Mouse (Mus musculus): ENCODE measurements around the gene Slc25a11. TPM values are rescaled to one million over a fixed set of nuclear protein-coding genes. Genes with fewer than 3 reads are reported as not detected.

Gene Slc25a11
- total RNA-seq, 2 experiments from 2014 or later = 110 to 117 TPM

- no peak for DNase-seq (ENCODE audit: low spot score in 2 of 2)
Observed at GRCm38 (mm10) chr11:70597301-70597700, 50.0 kb downstream of the Slc25a11 start.

GRCm38 (mm10) chr11:70596094-70596493 lies 51.2 kb downstream of the Slc25a11 start:
- DNase-seq (ENCODE audit: low spot score in 2 of 2) = no peak
- intact Hi-C loops (cut with DNase I) = no loop called here

More at GRCm38 (mm10) chr11:70597301-70597700, 50.0 kb downstream of the Slc25a11 start:
- intact Hi-C loops (cut with DNase I) = no loop called here

GRCm38 (mm10) chr11:70595638-70596037 lies 51.6 kb downstream of the Slc25a11 start:
- DNase-seq (ENCODE audit: low spot score in 2 of 2) = no peak
- intact Hi-C loops (cut with DNase I) = no loop called here

GRCm38 (mm10) chr11:70594253-70594989 lies 52.9 kb downstream of the Slc25a11 start:
- intact Hi-C loops (cut with DNase I) = no loop called here

More at GRCm38 (mm10) chr11:70594253-70594989, 52.9 kb downstream of the Slc25a11 start:
- no peak for DNase-seq (ENCODE audit: low spot score in 2 of 2)

Other genes starting within 250 kb of the Slc25a11 start
- gene Pelp1, start 237.4 kb downstream of the Slc25a11 start, total RNA-seq (2021) = 10 to 100 TPM; 34.9 to 42.0 TPM
- gene Arrb2, start 214.8 kb downstream of the Slc25a11 start, total RNA-seq (2021) = 10 to 100 TPM; 64.6 to 66.7 TPM
- gene Med11, start 195.6 kb downstream of the Slc25a11 start, total RNA-seq (2021) = 10 to 100 TPM; 12.9 to 15.7 TPM
- gene Zmynd15, start 188.0 kb downstream of the Slc25a11 start, total RNA-seq (2021) = under 1 TPM; 0.41 to 0.94 TPM
- 1 to 10 TPM in 1 of 2 experiments, under 1 TPM in 1; 0.94 to 1.2 TPM for gene Cxcl16, start 187.5 kb downstream of the Slc25a11 start, total RNA-seq (2021)
- not detected for gene Tm4sf5, start 142.2 kb downstream of the Slc25a11 start, total RNA-seq (2021)
- not detected for gene Vmo1, start 132.9 kb downstream of the Slc25a11 start, total RNA-seq (2021)
- not detected for gene Gltpd2, start 128.3 kb downstream of the Slc25a11 start, total RNA-seq (2021)
- 100 to 1,000 TPM; 172 to 186 TPM for gene Psmb6, start 122.1 kb downstream of the Slc25a11 start, total RNA-seq (2021)
- not detected for gene Gm40193, start 114.5 kb downstream of the Slc25a11 start, total RNA-seq (2021)
- gene Pld2, start 107.4 kb downstream of the Slc25a11 start, total RNA-seq (2021) = 10 to 100 TPM; 13.0 to 15.2 TPM
- gene Mink1, start 84.6 kb downstream of the Slc25a11 start, total RNA-seq (2021) = 100 to 1,000 TPM; 412 to 432 TPM
- gene 4930544D05Rik, start 31.6 kb downstream of the Slc25a11 start, total RNA-seq (2021) = not detected
- not detected for gene Chrne, start 28.3 kb downstream of the Slc25a11 start, total RNA-seq (2021)
- not detected for gene Gp1ba, start 8.4 kb downstream of the Slc25a11 start, total RNA-seq (2021)
- gene Rnf167, start 244 bp downstream of the Slc25a11 start, total RNA-seq (2021) = 10 to 100 TPM; 78.6 to 81.4 TPM
- gene Pfn1, start 7.2 kb upstream of the Slc25a11 start, total RNA-seq (2021) = 100 to 1,000 TPM; 221 to 239 TPM
- 1 to 10 TPM; 7.0 to 9.0 TPM for gene Eno3, start 9.7 kb upstream of the Slc25a11 start, total RNA-seq (2021)
- gene Spag7, start 21.9 kb upstream of the Slc25a11 start, total RNA-seq (2021) = 10 to 100 TPM; 49.3 to 50.7 TPM
- gene Camta2, start 40.6 kb upstream of the Slc25a11 start, total RNA-seq (2021) = 100 to 1,000 TPM; 226 to 234 TPM
- gene Inca1, start 52.7 kb upstream of the Slc25a11 start, total RNA-seq (2021) = 1 to 10 TPM; 1.5 to 2.5 TPM
- gene Kif1c, start 53.1 kb upstream of the Slc25a11 start, total RNA-seq (2021) = 10 to 100 TPM; 51.3 to 53.2 TPM
- gene Zfp3, start 116.7 kb upstream of the Slc25a11 start, total RNA-seq (2021) = 10 to 100 TPM; 16.4 to 17.2 TPM
- gene Scimp, start 165.1 kb upstream of the Slc25a11 start, total RNA-seq (2021) = not detected
- gene Rabep1, start 197.3 kb upstream of the Slc25a11 start, total RNA-seq (2021) = 100 to 1,000 TPM; 128 to 130 TPM

All from left cerebral cortex, postnatal 25 days (tissue).